Mouse (Mus musculus): ENCODE data around the gene Kpna2. TPM values are rescaled to one million over a fixed set of nuclear protein-coding genes. Genes with fewer than 3 reads are reported as not detected.

Gene Kpna2
- total RNA-seq, 2 experiments from 2014 or later, result 249 to 354 TPM

Other genes with a start within 250 kb of the Kpna2 start
- gene Pecam1, start 248.9 kb downstream of the Kpna2 start, total RNA-seq (2015), result 55.0 and 57.0 TPM in 2 replicates
- 38.6 and 43.8 TPM in 2 replicates for gene Pecam1, start 248.9 kb downstream of the Kpna2 start, total RNA-seq (2017)
- 63.1 and 96.7 TPM in 2 replicates for gene Milr1, start 248.3 kb downstream of the Kpna2 start, total RNA-seq (2015)
- 82.0 and 96.2 TPM in 2 replicates for gene Milr1, start 248.3 kb downstream of the Kpna2 start, total RNA-seq (2017)
- 12.4 and 13.3 TPM in 2 replicates for gene Polg2, start 220.0 kb downstream of the Kpna2 start, total RNA-seq (2015)
- gene Polg2, start 220.0 kb downstream of the Kpna2 start, total RNA-seq (2017), result 7.2 and 13.5 TPM in 2 replicates
- 850 and 903 TPM in 2 replicates for gene Ddx5, start 210.4 kb downstream of the Kpna2 start, total RNA-seq (2015)
- gene Ddx5, start 210.4 kb downstream of the Kpna2 start, total RNA-seq (2017), result 1,040 and 1,207 TPM in 2 replicates
- 16.9 and 22.0 TPM in 2 replicates for gene Cep95, start 210.3 kb downstream of the Kpna2 start, total RNA-seq (2015)
- 15.6 and 21.3 TPM in 2 replicates for gene Cep95, start 210.3 kb downstream of the Kpna2 start, total RNA-seq (2017)
- 23.3 and 25.3 TPM in 2 replicates for gene Smurf2, start 78.8 kb downstream of the Kpna2 start, total RNA-seq (2015)
- gene Smurf2, start 78.8 kb downstream of the Kpna2 start, total RNA-seq (2017), result 24.9 and 30.7 TPM in 2 replicates
- not detected in 2 replicates for gene 1810010H24Rik, start 26.1 kb upstream of the Kpna2 start, total RNA-seq (2015)
- gene 1810010H24Rik, start 26.1 kb upstream of the Kpna2 start, total RNA-seq (2017), result not detected in 2 replicates
- 58.9 and 63.3 TPM in 2 replicates for gene Bptf, start 132.6 kb upstream of the Kpna2 start, total RNA-seq (2015)
- 36.5 and 43.6 TPM in 2 replicates for gene Bptf, start 132.6 kb upstream of the Kpna2 start, total RNA-seq (2017)
- 70.6 and 78.4 TPM in 2 replicates for gene Nol11, start 189.8 kb upstream of the Kpna2 start, total RNA-seq (2015)
- 51.1 and 64.7 TPM in 2 replicates for gene Nol11, start 189.8 kb upstream of the Kpna2 start, total RNA-seq (2017)

Measured in megakaryocyte progenitor cell, adult 5-6 weeks (primary cell).